Mouse (Mus musculus) liver, adult (tissue): Measurements from ENCODE around the gene Pccb.

Source experiments
- GATA4 ChIP-seq: IDR thresholded peaks from 2 replicates; pipeline ENCODE4 v1.6.1; 2014; ENCODE audit warnings: mild to moderate bottlenecking, low read length; ENCODE audit not compliant: insufficient replicate concordance

The Pccb gene

DNA sequence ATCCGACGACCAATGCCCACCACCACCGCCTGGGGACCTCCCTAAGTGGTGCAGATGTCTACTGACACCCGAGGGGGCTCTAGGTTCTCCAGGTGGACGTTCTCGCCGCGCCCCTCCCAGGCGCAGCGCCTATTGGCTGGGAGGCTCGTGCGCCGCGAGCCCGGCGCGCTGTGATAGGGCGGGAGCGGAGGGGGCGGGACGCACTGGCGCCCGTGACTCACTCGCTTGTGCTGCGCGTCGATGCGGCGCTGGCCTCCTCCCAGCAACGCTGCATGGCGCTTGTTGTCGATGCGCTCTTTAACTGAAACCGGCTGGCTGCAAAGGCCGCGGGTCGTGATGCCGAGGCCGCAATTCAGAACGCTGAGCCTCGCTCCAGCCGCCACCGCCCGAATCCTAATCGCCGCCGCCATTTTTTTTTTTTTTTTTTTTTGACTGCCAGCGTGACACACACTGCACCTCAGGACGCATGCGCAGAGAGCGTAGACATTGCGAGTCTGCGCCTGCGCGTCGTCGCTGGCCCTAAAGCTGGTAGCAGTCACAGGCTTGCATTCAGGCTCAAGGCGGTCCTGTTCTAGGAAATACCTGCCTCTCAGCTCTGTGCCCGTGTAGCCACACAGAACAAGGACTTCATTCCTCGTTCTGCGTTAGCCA is at the start of gene Pccb:
TSS of gene Pccb (minus strand) at position 451 of the 651 bp plus-strand sequence.
- TF ChIP-seq GATA4: peak; percentile 57; the same call in 1 of the 2 replicates

DNA sequence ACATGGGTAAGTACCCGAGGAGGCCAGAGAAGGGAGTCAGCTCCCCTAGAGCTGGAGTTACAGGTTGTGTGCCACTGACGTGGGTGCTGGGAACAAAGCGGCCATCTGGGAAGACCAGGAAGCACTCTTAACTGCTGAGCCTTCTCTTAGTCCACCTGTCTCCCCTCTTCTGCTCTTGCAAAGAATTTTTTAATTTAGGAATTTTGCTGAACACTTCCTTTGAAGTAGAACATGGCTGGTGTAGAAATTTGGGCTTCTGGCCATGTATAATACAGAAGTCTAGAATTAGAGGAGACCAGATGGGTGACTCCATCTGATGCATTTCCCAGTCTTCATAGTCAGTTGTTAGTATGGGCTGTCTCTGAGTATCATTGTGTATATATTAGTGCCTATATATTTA is 49.0 kb upstream of the Pccb start:
- TF ChIP-seq GATA4: no peak

DNA sequence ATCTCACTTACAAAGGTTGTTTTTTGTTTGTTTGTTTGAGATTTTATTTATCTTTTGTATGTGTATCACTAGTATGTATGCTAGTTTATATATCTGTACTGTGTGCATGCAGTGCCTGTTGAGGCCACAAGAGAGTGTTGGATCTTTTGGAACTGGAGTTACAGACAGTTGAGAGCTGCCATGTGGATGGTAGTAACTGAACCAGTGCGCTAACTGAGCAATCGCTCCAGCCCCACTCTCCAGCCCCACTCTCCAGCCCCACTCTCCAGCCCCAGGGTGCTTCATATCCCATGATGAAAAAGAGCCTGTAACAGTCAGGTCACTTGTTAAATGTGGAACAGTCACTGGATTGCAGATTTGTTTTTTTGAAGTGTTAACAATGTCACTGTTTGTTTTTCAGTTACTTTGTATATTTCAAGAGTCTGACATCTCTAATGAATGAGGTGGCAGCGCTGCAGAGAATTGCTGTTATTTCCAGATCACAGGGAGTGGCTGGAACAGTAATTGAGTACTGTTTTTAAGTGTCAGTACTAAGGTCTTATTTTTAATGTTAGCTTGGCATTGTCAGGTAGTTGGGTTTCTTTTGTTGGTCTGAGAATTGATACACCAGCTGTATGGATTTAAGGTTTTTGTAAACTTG is 45.5 kb upstream of the Pccb start:
- no peak for TF ChIP-seq GATA4

DNA sequence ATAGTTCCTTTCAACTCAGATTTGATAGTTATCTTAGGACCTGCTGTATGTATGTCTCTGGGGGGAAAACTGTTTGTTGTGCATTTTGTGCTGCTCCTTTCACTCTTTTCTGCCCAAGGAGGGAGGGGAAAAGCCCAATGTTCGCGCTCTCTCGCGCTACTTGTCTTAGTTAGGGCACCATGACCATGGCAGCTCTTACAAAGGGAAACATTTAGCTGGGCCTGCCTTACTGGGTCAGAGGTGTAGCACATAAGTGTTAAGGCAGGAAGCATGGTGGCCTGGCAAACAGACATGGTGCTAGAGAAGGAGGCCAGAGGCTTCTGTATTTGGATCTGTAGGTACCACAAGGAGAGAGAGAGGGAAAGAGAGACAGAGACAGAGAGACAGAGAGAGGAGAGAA is 43.9 kb upstream of the Pccb start:
- TF ChIP-seq GATA4: no peak

DNA sequence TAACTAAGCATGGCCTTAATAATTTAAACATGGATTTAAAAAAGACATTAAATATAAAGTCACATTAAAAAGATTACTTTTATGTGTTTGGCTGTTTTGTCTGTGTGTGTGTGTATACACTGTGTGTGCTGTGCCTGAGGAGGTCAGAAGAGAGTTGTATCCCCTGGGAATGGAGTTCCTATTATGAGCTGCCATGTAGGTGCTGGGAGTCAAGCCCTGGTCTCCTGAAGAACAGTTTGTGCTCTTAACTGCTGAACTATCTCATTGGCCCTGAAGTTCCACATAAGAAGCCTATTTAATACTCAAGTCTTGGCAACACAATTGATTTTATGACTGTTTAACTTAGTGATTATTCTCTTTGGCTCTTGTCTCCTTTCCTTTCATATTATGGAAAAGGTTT is 42.8 kb upstream of the Pccb start:
- TF ChIP-seq GATA4: no peak

DNA sequence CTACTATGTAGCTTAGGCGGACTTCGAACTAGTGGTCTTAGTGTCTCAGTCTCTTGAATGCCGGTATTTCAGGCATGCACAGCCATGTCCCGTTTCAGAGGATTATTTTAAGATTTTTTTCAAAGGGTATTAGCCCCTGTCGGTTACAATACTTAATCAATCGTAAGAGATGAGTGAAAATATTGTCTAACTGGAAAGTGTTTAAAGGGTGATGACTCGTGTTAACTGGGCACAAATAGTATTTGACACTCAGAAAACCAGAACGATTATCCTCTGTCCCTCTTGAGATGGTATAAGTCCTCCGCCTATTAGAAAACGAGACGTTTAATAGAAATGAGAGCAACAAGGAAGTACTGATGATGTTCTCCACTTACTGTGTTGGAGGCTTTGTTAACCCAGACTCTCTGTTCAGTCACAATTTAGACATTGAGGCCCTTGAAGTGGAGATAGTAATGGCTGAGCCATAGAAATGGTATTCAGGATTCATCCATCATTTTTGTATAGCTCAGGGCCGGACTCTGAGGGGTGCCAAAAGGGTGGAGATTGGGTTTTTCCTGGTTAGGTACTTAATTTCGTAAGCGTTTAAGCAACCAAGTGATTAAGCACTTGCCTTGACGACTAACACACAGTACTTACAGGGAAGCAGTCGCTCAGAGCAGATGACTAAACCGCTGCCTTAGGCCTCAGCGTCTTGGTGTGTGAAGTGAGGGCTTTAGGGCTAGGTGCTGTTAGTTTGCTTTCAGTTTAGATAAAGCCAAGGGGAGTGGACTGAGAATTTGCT is 41.6 kb upstream of the Pccb start:
- no peak for TF ChIP-seq GATA4

DNA sequence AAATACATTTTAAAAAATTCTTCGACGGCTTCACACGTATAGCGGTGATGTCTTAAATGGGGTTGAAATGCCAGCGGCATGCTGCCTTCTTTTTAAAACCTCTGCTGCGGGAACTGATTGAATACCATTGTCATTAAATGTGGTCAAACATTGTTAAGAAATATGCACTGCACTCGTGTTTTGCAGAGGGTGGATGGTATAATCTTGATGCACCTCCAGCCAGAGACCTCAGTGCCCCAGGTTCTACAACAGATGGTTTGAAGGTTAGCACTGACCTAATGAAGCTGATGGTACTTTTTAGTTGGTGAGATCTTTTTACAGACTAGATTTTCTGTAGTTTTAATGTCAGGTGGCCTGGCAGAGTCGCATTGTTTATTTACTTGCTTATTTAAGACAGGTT is 41.0 kb upstream of the Pccb start:
- no peak for TF ChIP-seq GATA4

DNA sequence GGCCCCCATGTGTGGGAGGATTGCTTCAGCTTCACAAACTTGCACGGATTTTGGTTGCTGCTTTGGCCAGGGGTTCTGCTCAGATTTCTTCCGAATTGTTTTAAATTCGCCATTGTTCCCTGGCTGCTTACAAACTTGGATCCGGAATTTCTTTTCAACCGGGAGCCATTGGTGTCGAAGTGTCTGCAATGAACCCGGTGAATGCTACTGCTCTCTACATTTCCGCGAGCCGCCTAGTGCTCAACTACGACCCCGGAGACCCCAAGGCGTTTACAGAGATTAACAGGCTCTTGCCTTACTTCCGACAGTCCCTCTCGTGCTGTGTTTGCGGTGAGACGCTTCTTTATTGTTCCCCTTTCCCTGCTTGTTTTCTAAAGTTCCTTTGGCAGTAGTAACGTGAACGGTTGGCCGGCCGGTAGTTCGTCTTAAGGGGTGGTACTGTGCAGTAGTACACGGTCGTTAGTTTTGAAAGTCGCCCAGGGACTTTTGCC is 40.4 kb upstream of the Pccb start:
- TF ChIP-seq GATA4: no peak

DNA sequence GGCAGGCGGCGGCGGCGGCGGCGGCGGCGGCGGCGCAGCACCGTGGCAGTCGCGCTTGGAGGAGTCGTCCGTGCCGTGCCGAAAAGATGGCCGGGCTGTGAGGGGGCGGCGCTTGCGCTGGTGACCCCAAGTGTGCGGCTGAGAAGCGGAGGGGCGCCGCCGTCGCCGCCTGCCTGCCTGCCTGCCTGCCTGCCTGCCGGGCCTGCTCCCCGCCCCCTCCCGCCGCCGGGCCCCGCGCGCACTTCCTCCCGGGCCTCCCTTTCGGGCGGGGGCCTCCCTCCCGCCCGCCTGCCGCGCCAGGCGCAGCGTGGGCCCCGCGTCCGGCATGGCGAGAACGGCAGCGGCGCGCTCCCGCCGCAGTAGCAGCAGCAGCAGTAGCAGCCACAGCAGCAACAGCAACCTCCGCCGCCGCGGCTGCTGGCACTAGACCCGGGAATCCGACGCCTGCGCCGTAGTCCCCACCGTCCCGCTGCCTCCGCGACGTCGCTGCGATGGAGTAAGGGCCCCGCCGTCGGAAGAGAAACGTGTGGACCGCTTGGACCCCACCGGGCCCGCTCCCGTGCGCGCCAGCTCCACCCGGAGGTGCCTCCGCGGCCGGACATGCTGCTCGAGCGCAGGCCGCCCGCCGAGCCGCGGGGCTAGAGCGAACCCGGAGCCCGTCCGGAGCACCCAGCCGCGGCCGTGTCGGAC is 39.8 kb upstream of the Pccb start:
- TF ChIP-seq GATA4: no peak; the same call in 1 of the 2 replicates

DNA sequence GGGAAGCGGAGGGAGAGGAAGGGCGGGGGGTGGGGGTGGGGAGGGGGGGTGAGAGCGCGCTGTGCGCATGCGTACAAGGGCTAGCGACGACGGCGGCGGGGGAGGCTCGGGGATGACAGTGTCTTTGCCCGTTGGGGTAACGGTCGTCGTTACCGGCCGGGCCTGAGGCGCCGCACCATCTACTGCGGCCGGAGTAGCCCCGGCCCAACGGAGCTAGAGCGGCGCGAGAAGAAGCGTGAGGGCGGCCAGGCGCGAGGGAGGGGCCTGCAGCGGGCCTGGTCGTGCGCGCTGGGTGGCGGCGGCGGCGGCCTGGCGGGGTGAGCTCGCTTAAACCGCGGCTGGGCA is 39.3 kb upstream of the Pccb start, which contains the start of gene Msl2:
TSS of gene Msl2 (plus strand) at position 115 of the 345 bp plus-strand sequence.
- TF ChIP-seq GATA4: no peak

DNA sequence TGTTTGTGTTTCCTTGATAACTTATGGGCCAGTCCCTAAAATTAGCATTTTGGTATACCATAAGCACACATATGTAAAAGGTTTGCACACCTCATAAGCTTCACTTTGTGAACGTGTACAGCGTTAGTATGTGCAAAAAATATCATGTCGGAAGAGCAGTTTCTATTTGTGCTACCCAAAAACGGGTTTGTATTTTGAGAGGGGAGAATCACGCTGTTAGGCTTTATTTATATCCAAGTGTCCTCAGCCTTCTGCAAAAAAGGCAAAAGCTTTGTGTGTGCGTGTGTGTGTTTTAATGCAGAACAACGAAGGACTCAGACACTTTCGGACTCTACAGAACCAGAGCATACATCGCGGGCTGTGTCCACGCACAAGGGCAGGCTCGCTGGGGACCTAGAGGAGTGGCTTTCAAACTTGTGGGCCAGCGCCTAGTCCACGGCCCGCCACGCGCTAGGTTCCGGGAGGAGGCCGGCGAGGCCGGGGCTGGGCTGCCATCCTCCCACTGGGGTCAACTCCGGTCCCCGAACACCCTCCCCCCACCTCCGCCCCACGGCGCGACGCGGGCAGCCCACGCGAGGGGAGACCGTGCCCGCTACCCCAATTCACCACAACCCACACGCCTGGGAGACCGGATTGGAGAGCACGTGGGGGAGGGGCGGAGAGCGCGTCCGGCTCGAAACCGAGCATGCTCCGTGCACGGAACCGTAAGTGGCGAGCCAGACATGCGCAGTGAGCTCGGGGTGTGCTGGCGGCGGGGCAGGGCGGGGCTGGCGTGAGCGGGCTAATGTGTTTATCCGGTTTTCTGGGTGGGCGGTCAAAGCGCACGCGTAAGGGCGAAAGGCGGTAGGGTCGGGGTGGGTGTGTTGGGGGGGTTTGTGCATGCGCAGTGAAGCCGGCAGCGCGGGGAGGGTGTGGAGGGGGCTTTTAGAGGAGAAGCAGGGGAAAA is 38.6 kb upstream of the Pccb start:
- TF ChIP-seq GATA4: no peak; the same call in 1 of the 2 replicates

DNA sequence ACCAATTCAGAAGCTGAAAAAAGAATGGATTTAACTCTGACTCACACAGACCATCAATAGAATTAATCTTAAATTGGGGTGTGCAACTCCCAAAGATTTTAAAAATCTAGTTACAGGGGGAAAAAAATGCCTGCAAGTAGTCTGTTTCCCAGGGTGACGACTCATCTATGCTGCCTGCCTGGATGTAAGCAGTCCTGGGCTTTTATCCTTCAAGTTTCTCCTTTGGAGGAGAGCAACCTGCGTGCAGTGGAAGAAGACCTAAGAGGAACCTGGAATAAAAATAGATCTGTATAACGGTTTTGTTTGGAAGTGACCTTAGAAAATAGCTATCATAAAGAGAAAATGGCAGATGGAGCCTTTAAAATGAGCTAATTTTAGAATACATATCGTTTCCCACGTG is 37.8 kb upstream of the Pccb start:
- TF ChIP-seq GATA4: no peak

DNA sequence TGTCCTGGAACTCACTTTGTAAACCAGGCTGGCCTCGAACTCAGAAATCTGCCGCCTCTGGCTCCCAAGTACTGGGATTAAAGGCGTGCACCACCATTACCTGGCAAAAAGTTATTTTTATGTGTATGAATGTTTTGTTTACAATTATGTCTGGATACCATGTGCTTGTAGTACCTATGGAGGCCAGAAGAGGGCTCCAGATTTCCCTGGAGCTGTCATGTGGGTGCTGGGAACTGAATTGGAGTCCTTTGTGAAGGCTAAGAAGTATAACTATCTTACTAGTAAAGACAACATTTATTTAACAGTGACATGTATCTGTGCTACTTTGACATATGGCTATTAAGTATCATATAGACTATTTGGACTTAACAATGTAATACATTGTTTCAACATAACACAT is 35.1 kb upstream of the Pccb start:
- TF ChIP-seq GATA4: no peak

DNA sequence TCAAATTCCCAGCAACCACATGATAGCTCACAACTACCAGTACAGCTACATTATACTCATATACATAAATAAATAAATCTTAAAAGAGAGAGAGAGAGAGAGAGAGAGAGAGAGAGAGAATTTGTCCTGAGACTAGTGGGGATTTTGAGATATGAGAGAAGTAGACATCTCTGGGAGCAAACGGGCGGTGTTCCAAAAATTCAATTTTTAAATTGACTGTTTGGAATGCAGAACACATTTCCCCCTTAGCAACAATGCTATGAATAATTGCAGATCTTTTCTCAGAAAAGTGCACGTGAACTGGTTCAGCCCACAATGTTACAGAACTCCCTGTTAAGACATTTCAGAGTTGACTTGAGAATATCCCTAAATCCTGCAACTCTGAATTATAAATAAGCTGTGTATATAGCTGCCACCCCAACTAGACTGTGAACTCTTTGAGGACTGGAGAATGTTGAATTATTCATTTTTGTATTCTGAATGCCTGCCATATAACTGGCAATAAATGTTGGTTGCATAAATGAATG is 30.4 kb upstream of the Pccb start:
- no peak for TF ChIP-seq GATA4
